Mouse (Mus musculus): Measurements from ENCODE around the gene Cdk10.

The Cdk10 gene

GRCm38 (mm10) chr8:123224278-123225266, at the start of gene Cdk10:
Cdk10 (plus strand) TSS chr8:123224842.
- no peak; the same call in 1 of the 2 replicates for TF ChIP-seq GATA4 (IDR thresholded peaks at IDR 0.05; ENCODE audit: insufficient replicate concordance, low read length)

GRCm38 (mm10) chr8:123181391-123181790, 43.3 kb upstream of the Cdk10 start:
- TF ChIP-seq GATA4 (IDR thresholded peaks at IDR 0.05; ENCODE audit: insufficient replicate concordance, low read length): no peak

DNA sequence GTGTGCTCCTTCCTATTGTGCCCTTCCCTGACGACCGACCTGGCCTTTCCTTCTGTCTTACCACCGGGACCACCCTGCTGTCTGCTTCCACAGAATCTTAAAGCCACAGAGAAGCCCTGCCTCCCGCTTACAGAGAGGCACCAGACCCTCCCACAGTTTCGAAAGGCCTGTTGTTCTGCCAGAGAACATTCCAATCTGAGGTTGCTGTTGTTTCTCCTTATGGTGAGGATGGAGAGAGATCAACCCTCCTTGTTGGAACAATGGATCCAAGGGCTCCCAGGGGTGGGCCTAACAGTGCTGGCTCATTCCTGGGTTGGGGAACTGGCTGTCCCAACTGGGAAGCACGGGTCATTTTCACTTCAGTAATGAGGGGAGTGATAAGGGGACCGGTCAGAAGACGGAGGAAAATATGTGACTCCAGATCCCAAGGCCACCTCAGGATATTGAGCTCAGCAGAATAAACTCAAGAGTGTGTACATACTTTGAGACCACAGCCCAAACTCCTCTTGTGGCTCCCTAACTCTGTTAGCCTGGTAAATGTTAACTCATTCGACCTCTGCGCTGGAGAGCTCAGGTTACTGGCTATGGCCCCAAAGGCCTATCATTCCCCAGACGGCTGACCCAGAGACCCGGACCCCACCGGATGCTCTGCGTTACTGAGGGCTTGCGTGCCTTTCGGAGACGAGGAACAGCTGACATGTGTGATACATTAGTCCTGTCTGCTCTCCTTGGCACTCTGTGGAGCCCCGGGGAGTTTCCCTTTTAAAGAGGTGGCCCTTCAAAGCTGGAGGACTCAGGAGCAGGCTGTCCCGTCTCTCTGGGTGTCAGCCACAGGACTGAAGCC, 38.9 kb upstream of the Cdk10 start, which contains the start of gene Dpep1:
Gene Dpep1 (plus strand): TSS at position 677 of the 844 bp plus-strand sequence.
- TF ChIP-seq GATA4 (IDR thresholded peaks at IDR 0.05; ENCODE audit: insufficient replicate concordance, low read length): no peak

GRCm38 (mm10) chr8:123188006-123188405, 36.6 kb upstream of the Cdk10 start:
- no peak for TF ChIP-seq GATA4 (IDR thresholded peaks at IDR 0.05; ENCODE audit: insufficient replicate concordance, low read length)

DNA sequence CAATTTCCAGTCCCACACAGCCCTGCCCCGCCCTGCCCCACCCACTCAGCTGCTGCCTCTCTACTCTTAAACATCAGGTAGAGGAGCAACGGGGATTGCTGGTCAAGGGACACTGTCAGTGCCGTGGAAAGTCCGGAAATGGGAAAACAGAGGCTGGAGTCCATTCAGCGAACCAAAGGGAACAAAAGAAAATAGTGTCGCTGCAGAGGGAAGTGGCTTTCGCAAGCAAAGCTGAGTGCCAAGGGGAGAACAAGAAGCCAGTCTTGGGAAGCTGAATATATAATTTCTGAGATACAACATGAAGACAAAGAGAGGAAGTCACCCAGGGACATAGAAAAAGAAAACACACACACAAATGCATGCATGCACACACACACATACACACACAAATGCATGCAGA, 35.8 kb upstream of the Cdk10 start:
- TF ChIP-seq GATA4 (IDR thresholded peaks at IDR 0.05; ENCODE audit: insufficient replicate concordance, low read length): no peak

DNA sequence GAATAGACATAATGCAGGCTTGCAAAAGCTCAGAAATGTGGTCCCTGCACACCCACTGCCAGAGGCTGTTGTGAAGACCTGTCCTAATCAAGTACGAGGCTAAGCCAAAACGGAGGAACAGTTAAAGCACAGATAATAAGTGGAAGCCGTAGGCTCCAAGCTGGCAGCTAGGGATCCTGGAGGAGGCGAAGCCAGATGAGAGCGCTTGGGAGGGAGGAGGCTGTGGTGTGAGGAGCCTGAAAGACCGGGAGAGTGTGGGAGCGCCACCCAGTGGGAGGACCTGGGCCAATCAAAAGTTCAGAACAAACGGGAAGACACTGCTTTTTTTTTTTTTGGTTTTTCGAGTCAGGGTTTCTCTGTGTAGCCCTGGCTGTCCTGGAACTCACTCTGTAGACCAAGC, 34.0 kb upstream of the Cdk10 start:
- no peak for TF ChIP-seq GATA4 (IDR thresholded peaks at IDR 0.05; ENCODE audit: insufficient replicate concordance, low read length)

DNA sequence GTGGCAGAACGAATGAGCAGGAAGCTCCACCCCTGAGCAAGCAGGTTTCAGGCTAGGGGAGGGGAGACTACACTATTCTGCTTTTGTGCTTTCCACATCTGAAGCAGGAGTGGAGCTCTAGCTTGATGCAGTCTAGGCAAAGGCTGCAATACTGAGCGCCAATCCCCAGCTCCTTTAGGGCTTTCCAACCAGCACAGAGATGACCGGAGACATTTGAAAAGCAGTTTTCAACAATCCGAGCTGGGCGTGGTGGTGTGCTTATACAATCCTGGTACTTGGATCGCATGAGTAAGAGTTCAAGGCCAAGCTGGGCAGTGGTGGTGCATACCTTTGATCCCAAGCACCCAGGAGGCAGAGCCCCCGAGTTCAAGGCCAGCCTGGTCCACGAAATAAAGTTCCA, 32.7 kb upstream of the Cdk10 start:
- no peak for TF ChIP-seq GATA4 (IDR thresholded peaks at IDR 0.05; ENCODE audit: insufficient replicate concordance, low read length)

DNA sequence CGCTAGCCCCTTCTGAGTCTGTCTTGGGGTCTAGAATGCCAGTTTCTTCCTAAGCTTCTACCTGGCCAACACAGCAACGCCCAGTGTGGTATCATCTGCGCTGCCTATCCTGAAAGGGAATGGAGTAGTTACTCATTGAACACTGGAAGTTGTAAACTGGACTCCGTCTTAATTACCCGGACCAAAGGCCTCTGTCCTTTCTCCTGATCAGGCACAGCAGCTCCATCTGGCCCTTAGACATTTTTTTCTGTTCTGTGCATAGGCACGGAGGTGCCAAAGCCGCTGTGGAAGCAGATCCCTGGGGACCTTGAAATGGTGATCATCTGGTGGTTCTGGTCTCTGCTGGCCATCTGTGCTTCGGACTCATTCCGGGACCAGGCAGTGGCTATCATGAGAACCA, 30.9 kb upstream of the Cdk10 start:
- no peak for TF ChIP-seq GATA4 (IDR thresholded peaks at IDR 0.05; ENCODE audit: insufficient replicate concordance, low read length)

- TF ChIP-seq GATA4 (IDR thresholded peaks at IDR 0.05; ENCODE audit: insufficient replicate concordance, low read length): no peak
These were observed 24.8 kb upstream of the Cdk10 start for GRCm38 (mm10) chr8:123199864-123200263.

GRCm38 (mm10) chr8:123202288-123202687, 22.4 kb upstream of the Cdk10 start:
- TF ChIP-seq GATA4 (IDR thresholded peaks at IDR 0.05; ENCODE audit: insufficient replicate concordance, low read length): no peak

DNA sequence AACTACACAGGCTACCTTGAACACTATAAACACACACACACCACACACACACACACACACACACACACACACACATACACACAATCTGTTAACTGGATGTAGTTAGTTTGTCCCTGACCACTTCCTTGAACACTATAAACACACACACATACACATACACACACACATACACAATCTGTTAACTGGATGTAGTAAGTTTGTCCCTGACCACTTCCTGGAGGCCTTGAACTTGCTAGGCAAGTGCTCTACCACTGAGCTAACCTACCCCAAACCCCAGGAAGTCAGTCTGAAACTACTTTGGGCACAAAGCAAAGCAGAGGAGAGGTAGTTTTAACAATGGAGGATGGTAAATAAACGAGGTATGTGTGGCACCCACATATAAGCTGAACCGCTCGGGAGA, 21.1 kb upstream of the Cdk10 start:
- no peak for TF ChIP-seq GATA4 (IDR thresholded peaks at IDR 0.05; ENCODE audit: insufficient replicate concordance, low read length)

- TF ChIP-seq GATA4 (IDR thresholded peaks at IDR 0.05; ENCODE audit: insufficient replicate concordance, low read length): no peak
These were observed 12.8 kb upstream of the Cdk10 start for GRCm38 (mm10) chr8:123211876-123212275.

DNA sequence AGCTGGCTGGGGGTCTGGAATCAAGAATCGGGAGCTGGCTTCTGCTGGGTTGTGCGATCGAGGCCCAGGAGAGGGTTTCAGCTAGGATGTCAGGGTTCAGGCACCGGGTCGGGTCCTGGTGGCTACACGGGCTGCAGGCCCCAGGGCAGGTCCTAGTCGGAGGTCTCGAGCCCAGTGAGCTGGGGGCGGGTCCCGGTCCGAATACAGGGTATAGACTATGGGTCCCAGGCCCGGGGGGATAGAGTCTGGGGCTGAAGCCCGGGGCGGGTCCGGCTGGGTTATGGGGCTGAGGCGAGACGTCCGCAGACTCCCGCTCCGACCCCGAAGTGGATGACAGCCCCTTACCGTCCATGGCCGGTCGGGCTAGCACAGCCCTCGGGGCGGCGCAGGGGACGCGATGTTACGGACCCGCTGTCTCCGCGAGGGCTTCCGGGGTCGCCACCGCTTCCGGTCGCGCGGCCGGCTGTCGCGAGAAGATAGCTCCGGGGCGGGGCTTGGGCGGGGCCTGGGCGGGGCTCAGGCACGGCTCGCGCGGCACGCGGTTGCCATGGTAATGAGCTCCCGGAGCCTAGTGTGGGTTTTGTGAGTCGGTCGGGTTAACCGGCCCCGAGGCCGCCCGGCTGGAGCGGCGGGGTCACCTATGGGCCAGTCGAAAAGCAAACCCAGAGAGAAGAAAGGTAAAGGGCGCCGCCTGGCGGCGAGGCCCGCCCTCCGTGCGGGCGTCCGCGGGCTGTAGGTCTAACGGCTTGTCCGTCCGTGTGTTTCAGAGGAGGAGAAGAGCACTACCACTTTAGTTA, 12.1 kb upstream of the Cdk10 start, which contains the start of the genes Chmp1a and Spata33:
Gene Chmp1a (minus strand): TSS at position 443 of the 797 bp plus-strand sequence.
Gene Spata33 (plus strand): TSS at position 512 of the 797 bp plus-strand sequence.
- peak; percentile 35; the same call in 1 of the 2 replicates for TF ChIP-seq GATA4 (IDR thresholded peaks at IDR 0.05; ENCODE audit: insufficient replicate concordance, low read length)

- no peak for TF ChIP-seq GATA4 (IDR thresholded peaks at IDR 0.05; ENCODE audit: insufficient replicate concordance, low read length)
These were observed 11.4 kb upstream of the Cdk10 start for GRCm38 (mm10) chr8:123213118-123213772.
